Mouse (Mus musculus): ENCODE measurements around the gene Ctcfl.

Gene Ctcfl

DNA sequence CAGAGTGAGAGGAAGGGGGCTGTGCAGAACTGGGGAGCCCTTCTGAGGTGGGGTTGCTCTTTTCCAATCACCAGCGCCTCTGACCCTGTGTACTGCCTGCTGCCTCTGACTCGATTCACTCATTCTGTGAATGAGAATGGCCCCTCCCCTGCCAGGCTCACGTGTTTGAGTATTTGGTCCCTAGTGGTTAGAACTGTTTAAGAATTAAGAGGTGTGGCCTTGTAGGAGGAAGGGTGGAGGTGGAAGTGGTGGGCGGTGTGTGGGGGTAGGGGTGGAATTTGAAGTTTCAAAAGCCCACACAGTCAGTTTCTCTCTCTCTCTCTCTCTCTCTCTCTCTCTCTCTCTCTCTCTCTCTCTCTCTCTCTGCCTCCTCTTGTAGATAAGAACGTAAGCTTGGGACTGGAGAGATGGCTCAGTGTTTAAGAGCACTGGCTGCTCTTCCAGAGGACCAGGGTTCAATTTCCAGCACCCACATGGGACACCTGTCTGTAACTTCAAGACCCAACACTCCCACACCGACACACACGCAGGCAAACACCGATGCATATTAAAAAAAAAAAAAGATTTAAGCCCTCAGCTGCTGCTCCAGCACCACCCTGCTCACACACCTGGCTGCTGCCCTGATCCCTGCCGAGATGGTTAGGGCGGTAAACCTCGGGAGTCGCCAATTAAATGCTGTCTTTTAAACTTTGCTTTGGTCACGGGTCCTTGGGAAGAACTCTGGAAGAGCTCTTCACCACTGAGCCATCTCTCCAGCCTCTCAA is 35.4 kb downstream of the Ctcfl start:
- DNase-seq (ENCODE audit: low read depth, low spot score) = peak; percentile 92

DNA sequence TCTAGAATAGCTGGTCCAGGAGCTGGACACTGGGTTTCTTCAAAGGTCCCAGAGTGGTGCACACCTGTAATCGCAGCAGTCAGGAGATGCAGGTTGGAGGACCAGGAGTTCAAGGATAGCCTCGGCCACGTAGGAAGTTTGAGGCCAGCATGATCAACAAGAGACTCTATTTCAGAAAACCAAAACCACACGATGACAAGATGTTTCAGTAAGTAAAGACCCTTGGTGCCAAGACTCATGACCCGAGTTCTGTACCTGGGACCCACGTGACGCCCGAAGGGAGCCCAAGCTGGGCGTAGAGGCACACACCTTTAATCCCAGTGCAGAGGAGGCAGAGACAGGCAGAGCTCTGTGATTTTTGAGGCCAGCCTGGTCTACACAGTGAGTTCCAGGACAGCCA is 36.2 kb downstream of the Ctcfl start:
- DNase-seq (ENCODE audit: low read depth, low spot score) = peak; percentile 7

DNA sequence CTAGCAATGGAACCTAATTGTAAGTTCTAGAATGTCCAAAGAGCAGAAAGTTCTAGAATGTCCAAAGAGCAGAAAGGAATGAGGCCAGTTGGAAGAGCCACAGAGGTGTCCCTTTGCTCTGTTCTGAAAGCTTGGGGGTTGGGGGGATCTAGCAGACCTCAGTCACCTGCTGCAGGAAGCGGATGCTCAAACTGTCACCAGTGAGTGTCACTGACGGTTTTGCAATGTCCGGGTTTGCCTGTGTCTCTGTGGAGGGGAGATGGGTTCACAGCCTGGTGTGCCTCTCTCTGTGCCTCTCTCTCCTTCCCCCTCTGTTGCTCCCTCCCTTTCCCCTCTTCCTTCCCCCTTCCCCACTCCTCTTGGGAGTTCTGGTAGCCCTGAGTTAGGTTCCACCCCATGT is 36.6 kb downstream of the Ctcfl start:
- DNase-seq (ENCODE audit: low read depth, low spot score) = no peak

DNA sequence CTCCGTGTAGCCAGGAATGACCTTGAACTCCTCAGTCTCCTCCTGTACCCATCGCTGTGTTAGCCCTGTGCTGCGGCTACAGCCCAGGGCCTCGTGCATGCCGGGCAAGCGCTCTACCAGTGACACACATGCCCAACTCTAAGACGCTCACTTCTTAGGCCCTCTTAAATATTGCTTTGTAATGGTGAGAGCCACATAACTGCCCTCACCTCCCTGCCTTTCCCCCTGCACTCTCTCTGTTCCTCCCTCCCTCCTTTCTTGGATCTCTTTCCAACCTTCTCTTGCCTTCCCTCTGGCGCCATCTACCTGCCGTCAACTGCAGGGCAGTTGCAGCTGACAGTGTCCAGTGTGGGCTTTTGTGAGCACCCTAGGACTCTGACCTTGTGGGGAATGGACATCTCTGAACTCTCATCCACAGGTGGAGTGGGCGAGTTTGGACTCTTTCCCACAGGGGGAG is 38.5 kb downstream of the Ctcfl start:
- peak; percentile 74 for DNase-seq (ENCODE audit: low read depth, low spot score)

DNA sequence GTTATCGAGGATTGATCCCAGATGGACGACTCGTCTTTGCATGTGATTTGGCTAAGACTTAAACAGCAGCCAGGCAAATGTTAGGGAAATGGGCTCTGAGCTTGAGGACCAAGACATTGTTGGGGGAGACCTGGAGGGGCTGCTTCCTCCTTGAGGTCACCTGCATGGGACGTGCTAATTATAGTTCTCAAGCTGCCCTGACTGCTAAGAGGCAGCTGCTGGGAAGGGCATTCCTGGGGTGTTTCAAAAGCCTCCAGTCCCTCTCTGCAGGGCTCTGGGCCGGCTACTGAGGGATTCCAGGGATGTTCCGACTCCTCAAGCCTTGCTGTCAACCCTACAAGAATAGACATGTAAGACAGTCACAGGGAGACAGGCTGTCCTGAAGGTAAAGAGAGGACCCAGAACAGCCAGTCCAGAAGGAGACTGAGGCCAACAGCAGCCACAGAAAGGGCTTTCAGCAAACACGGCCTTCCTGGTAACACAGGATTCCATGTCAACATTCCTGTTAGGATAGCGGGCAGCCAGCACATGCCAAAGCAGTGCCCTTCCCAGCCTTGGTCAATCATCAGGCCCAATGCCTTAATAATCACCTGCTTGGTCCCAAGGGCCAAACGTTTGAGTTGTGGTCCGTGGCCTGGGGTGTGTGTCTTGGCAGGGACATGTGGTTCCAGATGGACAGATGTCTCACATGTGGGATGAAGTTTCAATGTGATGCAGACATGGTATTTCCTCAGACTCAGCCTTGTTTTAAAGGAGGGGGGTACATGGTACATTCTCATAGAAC is 39.4 kb downstream of the Ctcfl start:
- DNase-seq (ENCODE audit: low read depth, low spot score) = no peak

DNA sequence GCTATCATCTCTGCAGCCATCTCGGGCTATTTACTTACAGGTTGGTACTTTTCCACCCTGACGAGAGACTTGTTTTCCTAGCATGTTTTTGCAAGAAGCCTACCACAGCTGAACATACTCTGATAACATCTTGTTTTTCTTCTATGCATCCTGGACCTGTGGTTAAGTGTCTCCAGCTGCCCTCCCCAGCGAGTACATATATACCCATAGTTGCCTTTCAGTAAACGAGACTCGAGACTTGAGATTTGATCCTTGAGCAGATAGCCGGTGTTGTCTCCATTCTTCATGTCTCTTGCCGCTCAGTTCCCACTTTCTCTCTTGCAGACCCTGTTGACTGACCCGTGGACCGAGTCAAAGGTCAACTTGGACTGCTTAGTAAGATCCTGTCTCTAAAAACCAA is 42.4 kb downstream of the Ctcfl start:
- no peak for DNase-seq (ENCODE audit: low read depth, low spot score)

DNA sequence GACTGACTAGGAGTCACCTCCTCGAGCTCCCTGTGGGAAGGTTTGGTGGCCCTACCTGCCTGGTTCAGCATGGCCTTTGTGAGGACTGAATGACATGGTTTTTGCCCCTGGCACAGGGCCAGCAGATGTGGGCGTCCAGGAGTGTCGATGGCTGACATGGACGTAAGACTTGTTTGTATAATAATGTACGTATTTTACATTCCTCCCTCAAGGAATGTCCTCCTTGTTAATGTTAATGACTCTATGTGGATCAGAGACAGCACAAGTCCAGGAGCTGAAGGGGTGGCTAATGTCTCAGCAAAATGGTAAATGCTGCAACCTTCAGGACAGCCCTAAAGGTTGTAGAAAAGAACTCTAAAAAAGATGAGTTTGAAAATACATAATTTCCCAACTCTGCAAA is 45.7 kb downstream of the Ctcfl start:
- DNase-seq (ENCODE audit: low read depth, low spot score) = peak; percentile 55

DNA sequence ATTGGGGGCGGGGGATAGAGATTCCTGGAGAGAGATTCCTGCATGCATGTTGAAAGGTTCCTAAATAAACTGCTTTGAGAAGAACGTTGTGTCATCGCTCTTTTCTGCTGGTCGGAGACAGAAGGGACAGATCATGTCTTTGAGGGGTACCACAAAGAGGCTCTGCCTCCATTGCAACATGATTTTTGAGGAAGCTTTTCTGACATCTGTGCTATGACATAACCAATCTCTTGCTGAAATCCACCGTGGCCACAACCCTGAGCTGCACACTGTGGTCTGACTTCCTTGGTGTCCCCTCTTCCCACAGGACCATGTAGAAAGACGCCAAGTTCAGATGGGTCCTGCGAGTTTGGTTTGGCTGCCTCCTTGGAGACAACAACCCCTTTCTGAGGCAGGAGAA is 46.4 kb downstream of the Ctcfl start:
- DNase-seq (ENCODE audit: low read depth, low spot score) = no peak

DNA sequence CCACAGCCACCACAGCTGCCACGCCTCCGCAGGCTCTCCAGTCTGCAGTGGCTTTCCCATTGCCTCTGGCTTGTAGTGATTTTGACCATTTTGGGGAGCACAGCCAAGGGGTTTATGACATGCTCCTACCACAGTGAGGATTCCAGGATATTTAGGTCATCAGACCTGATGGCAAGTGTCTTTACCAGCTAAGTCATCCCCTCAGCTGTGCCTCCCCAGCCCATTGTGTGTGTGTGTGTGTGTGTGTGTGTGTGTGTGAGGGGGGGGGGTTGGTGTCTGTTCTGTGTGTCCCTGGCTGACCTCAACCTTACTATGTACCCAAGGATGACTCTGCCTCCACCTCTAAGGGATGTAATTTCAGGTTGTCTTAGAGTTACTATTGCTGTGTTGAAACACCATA is 54.5 kb downstream of the Ctcfl start:
- no peak for DNase-seq (ENCODE audit: low read depth, low spot score)

DNA sequence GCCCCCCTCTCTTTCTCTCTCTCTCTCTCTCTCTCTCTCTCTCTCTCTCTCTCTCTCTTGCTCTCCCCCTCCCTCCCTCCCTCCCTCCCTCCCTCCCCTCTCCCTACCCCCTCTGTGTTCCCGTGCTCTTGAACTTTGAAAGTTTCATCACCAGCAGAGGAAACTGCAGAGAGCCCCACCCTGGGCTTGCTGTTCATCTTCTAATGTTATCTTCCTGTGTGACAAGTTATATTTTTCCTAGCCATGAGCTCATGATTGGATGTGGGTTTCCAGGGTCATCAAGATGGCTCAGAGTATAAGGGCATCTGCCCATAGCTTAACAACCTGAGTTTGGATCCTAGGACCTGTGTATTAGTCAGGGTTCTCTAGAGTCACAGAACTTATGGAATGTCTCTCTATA is 56.1 kb downstream of the Ctcfl start:
- DNase-seq (ENCODE audit: low read depth, low spot score) = no peak

DNA sequence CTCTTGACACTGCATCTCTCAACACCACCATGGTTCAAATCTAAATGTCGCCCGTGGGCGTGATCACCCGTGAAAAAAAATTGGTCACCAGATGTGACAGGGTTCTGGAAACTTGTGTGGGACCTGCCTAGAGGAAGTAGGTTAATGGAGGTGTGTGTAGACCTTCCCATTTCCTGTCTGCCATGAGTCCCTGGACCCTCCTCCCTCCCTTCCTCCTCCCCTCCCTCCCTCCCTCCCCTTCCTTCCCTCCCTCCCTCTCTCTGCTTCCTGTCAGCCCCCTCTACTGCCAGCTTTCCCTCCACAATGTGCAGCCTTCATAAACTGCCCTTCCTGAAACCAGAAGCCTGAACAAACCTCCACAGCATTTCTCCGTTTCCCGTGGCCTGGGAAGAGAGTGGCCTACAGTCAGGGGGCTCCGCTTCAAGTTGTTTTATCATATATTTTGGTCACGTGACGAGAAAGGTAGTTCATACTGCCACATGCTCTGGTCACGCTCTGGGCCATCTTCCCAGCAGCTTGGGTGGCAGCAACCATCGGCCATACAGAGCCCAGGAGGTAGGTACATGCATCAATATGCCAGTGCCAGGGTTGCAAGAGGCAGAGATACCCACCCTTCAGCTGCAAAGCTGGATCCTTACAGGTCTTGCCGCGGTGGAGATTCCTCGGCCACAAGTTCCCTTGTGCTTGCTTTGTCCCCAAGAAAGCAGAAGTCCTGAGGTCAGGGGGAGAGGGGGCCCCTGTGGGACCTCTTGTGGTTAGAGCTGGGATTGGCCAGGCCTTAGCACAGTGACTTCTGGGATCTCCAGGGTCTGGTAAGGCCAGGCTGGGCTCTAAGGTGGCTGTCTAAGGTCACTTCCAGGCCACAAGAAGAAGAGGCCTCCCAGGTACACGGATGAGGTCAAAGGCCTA is 57.6 kb downstream of the Ctcfl start:
- DNase-seq (ENCODE audit: low read depth, low spot score) = no peak

DNA sequence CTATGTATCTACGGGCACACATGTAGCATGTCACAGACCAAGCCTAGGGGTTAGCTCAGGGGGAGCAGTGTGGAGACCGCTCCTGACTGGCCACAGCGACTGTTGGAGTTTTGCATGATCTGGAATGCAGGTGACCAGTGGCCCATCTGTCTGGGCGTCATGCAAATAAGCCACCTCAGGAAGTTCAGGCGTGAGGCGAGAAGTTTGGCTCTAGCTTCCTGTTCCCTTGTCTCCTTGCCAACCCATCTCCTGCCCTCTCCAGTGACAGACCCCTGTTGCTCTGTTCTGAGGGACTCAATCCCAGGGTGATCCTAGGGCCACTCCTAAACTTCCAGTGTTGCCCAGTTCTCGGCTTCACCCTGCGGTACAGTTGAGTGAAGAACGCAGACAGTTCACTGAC is 58.9 kb downstream of the Ctcfl start:
- no peak for DNase-seq (ENCODE audit: low read depth, low spot score)

DNA sequence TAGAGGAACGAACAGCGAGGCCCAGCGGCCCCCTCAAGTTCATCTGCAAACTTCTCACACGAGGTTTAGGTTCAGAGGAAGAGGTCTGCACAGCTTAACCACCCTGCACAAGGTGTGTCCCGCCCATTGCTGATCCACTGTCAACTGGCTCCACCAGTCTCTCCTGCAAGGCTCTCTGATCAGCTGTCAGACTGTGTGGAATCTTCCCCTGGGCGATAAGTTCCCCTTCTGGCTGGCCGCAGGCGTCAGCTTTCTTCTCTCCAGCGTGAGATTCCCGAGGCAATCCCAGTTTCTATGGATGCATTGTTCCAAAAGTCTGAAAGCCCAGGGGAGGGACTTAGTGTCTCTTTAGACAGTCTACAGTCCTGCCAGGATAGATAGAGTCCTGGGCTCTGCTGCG is 61.1 kb downstream of the Ctcfl start:
- no peak for DNase-seq (ENCODE audit: low read depth, low spot score)

DNA sequence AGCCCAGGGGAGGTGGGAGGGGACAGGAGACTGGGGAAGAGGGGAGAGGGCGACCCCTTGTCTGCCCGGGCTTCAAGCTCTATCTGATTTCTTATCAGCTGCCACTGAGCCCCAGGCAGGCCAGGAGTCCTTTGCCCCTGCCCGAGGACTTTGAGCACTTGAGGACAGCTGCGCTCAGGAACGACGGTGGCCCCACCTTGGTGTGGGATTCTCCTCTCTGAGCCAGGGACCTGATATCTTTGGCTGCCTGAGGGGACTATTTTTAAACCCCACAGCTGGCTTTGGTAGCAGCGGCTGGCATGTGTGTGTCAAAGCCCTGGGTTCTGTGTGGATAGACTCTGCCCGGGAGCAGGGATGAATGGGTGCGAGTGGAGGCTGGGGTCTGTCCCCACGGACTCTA is 61.7 kb downstream of the Ctcfl start:
- DNase-seq (ENCODE audit: low read depth, low spot score) = no peak

DNA sequence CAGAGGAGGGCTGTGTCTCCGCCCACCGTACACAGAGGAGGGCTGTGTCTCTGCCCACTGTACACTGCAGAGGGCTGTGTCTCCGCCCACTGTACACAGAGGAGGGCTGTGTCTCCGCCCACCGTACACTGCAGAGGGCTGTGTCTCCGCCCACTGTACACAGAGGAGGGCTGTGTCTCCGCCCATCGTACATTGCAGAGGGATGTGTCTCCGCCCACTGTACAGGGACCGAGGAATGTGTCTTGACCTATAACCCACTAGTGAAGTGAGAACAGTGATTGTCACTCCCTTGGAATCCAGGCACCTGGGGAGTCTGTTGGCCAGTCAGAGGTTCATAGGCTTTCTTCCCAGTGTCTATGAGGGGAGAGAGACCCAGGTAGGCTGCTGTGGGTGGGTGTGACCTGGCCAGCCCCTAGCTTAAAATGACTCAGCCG is 62.4 kb downstream of the Ctcfl start:
- DNase-seq (ENCODE audit: low read depth, low spot score) = peak; percentile 93

DNA sequence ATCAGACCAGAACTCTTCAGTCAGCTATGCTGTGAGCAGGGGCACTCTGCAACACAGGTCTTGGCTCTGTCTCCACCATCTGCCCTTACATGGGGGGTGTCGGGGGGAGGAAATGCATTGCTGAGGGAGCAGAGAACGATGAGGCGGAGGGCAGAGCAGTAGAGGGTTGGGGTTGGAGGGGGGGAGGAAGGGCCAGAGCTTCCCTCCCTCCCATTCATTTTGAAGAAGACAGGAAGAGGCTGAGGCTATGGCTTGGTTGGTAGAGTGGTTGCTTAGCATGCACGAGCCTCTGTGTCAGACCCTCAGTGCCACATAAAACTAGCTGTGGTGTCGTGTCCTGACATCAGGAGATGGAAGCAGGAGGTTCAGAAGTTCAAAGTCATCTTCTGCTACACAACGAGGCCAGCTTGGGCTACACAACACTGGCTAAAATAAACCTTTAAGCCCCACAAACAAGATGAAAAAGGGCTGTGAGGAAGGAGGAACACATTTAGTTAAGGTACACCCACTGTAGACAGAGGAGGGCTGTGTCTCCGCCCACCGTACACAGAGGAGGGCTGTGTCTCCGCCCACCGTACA is 62.9 kb downstream of the Ctcfl start:
- DNase-seq (ENCODE audit: low read depth, low spot score) = no peak

DNA sequence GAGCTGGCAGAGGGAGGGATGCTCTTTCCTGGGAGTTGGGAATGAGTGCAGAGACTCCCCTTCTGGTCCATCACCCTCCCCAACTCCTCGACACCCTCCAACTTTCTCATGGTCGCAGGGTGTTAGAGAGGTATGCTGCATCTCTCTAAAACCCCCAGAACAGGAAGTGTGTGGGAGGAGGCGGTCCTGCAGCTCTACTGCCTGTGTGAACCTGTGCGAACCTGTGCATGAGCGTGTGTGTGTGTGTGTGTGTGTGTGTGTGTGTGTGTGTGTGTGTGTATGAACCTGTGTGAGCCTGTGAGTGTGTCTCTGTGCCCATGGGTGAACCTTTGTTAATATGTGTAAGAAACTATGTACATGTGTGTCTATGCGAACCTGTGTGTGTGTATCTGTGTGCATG is 65.5 kb downstream of the Ctcfl start:
- DNase-seq (ENCODE audit: low read depth, low spot score) = no peak

DNA sequence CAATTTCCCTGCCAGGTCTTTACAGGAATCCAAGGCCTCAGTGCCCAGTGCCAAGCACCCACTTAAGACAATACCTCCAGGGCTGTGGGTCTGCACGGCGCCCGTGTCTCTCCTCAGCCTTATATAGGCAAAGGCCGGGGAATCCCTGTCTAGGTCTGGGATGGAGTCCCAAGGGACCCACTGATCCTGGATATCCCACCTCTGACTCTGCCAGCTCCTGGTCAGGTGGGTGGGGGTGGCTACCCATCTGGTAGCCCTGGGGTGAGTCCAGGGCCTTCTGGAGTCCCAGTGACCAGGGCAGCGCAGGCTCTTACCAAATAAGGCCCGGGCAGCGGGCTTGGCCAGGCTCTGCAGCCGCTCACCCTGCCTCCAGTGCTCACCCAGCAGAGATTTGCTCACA is 66.4 kb downstream of the Ctcfl start:
- no peak for DNase-seq (ENCODE audit: low read depth, low spot score)

DNA sequence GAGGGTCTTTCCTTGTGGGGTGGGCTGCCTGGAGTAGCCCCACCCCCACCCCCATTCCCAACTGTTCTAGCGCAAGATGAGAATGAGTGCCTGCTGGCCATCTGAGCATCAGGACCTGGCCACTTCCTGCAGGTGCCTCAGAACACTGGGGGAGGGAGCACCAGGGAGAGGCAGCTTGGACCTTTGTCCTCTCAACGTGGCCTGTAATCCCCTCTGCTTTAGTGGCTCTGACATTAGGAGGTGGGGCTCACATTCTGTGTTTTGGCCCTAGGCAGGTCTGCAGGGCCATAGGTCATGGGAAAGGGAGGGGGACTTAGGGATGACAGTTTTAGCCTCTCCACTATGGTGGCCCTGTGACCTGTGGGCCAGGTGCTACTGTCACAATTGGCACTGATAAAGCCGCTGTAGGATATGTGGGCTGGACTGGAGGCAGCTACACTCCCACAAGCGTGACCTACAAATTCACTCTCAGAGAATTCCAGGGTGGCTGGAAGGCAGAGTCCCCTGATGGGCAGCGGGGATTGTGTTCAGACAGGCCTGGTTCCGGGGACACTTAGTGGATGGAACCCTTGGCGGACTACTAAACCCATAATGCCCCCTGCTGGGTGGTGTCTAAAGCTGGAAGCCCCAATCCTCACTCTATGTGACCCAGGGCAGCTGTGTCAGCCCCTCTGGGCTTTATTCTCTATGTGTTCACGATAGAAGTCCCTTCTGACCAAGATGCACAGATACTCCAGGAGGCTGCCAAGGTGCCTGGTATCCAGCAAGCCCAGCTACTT is 68.5 kb downstream of the Ctcfl start:
- no peak for DNase-seq (ENCODE audit: low read depth, low spot score)

DNA sequence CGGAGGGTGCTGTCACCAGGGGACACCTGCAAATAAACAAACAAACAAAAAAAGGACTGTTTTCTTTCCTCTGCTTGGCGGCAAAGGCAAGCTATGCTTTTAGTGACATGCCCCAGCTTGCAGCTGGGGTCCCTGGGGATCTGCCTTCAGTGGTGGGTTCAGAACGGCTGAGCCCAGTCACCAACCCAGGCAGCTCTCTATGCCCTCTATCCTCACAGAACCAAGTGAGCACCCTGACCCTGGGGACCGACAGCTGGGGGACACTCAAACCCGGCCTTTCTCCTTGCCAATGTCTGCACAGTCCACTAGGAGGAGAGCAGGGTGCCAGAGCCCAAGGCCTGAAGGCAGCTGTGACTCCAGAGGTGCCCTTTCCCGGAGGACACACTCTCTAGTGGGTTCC is 69.5 kb downstream of the Ctcfl start:
- no peak for DNase-seq (ENCODE audit: low read depth, low spot score)

DNA sequence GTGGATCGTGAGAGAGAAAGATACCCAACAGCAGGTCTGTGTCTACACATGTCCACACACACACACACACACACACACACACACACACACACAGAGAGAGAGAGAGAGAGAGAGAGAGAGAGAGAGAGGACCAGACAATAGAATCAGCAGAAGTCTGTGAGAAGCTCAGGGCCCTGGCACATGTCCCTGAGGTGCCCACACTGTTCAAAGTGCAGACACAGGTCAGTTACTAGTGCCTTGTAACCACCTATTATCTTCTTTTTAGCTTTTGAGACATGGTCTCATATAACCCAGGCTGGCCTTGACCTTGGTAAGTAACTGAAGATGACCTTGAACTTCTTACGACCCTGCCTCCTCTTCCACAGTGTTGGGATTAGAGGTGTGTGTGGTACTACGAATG is 70.1 kb downstream of the Ctcfl start:
- no peak for DNase-seq (ENCODE audit: low read depth, low spot score)

Data from ES-CJ7 (cell line).